Mouse (Mus musculus) retina, postnatal 1 day (tissue): Measurements from ENCODE around the gene Gm20431.
A peak's percentile ranks its signal among the peaks of the same experiment; 100 is the strongest.

Experiments used
- DNase-seq: peaks from one replicate; pipeline ENCODE4 v3.0.0-alpha.2; 2012

Gm20431 gene

DNA sequence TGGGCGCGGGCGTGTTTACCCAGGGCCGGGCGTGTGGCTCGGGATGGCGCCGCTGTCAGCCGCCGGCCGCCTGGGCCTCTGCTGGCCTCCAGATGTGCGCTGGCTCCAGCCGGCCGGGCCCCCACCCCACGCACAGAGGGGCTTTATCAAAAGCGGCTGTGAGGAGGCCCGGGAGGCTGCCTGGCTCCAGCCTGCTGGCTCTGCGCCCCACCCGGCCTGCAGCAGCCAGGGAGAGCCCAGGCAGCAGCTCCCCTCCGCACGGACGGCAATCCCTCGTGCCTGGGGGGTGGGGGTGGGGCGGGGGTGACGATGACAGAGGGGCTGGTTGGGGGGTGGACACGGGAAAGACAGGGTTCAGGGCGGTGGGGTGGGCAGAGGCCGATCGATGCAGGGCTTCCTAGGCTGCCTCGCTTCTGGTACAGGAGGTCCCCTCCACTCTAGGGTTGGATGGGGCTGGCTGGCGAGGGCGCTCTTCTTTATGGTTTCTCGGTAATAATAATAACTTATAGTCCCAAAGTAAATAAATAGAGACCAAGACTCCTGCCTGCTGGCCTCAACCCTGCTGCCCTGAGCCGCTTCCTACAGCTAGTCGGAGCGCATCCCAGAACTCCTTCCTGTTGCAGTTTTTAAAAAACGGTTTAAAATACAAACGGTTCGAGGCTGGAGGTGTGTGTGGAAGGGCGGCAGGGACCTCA is 63.7 kb downstream of the Gm20431 start:
- DNase-seq: no peak

DNA sequence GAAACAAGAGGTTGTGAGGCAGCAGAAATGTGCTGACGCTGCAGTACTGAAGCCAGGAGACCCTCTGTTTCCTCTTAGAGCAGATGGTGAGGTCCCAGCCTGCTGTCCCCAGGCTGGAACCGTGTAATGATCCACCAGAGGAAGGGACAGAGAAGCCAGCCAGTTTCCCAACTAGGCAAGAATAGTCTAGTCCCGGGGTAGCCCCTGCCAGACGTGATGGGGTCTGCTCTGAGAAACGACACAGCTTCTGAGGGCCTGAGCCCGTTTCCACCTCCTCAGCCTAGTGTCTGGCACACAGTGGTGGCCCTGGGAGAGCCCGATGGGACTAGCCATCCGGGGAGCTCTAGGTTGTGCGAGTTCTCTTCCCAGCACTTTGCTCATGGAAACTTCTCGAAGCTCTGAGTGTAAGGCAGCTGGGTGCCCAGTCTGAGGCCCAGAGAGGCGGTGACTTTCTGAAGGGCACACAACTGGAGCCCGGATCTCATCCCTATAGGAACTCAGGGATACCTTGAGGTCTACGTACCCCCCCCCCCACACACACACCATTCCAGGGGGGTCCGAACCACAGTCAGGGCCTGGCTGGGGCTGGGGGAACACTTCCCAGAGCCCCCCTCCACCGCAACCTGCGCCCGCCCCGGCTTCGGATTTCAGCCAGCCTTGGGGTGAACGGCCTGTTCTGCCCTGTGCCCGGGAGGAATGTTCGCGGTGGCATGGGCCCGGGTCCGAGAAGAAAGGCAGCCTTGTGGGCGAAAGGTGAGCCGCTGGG is 64.4 kb downstream of the Gm20431 start:
- no peak for DNase-seq

DNA sequence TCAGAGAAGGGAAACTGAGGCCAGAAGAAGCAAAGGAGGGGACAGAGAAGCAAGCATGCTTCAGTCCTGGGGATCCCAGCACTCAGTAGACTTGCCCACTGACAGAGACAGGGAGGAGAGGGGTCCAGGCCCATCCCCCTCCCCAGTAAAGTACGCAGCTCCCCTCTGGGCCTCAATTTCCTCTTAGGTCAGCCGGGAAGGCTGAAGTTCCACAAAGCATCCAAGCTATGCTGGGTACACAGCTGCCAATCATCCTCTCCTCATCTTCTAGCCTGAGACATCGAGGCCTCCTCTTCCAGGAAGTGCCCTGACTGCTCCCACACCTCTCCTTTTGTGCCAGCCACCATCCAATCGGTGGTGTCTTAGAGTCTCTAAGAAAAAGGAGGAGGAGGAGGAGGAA is 65.0 kb downstream of the Gm20431 start:
- no peak for DNase-seq

DNA sequence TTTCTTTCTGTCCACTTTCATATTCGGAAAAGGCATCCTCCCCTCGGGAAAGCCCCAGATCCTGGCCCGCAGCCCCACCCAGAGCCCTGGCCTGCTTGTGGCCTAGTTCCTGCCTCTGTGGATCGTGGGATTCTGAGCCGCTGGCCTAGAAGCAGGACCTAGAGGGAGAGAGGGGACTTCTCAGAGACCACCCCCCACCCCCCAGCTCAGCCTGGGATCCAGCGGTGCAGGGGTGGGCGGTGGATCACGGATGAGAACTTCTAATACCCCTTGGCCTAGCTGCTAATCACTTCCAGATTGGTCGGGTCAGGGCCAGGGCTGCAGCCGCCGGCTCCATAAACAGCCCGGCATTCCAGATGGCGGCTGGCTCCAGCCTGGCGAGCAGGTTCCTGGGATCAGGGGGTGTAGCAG is 65.5 kb downstream of the Gm20431 start:
- DNase-seq: peak; percentile 73

DNA sequence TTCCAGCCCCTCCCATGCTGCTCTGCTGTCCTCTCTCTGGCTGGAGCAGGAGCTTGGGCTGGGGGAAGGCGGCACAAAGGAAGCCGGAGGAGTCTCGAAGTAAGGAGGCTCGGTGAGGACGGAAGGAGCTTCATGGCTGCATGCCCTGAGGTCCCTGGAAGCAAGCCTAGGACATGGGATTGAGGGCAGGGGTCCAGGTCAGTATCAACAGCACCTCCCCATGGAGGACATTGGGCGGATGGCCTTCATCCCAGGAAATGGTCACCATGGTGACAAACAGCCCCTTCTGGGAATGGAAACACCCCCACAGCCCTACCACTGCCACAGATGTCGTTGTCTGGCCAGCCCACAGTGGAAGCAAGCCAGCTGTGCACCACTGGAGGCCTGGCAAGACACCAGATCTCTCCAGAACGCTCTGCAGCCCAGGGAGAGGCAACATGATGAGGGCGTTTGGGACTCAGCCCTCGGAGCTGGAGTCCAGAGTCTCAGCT is 66.8 kb downstream of the Gm20431 start:
- DNase-seq: no peak

DNA sequence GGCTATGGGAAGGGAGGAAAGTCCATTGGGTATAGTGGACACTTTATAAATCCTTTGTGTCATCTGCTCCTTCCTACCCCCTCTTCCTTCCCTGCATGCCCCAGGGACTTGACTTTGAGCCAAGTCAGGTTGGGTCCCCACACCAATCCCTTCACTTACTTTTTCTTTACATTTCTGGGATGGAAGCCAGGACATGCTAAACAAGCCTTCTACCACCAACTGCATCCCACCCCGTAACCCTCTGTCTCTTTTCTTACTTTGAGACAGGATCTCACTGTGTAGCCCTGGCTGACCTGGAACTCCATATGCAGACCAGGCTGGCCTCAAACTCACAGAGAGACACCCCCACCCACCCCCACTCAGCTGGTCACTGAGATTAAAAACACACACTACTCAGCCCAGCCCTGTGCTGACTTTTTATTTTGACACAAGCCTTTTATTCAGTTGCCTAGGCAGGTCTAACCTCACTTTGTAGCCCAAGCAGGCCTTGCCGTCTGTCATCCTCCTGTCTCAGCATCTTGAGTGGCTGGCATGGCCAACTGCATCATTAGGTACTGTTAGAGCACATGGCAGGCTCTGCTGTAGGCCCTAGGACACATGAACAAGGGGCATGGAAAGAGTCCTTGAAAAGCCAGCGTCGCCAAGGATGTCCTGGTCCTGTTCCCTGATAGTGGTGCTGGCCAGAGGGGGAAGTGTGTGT is 67.6 kb downstream of the Gm20431 start:
- no peak for DNase-seq

DNA sequence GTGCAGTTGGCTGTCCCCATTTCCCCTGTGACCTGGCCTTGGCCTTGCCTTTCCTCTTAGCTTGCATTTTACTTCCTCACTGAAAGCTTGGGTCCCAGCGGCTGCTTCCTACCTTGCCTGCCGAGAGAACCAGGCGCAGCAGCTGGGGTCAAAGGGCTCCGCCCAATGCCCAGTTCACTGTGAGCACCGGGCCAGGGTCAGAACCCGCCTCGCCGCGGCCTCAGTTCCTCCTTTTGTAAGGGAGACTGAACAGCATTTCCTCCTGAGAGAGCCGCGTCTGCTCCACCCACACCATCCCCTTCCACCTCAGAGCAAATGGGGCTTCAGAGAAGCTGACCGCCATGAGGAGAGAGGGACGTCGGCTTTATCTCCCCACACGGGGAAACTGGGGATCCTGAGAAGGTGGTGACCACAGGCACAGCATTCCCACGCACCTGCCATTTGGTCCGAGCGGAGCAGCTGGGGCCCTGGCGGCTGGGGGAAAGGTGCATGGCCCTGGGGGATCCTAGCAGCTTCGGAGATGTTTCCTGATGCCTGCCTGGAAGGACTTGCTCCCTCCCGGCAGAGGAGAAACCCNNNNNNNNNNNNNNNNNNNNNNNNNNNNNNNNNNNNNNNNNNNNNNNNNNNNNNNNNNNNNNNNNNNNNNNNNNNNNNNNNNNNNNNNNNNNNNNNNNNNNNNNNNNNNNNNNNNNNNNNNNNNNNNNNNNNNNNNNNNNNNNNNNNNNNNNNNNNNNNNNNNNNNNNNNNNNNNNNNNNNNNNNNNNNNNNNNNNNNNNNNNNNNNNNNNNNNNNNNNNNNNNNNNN is 72.3 kb downstream of the Gm20431 start:
- DNase-seq: no peak

DNA sequence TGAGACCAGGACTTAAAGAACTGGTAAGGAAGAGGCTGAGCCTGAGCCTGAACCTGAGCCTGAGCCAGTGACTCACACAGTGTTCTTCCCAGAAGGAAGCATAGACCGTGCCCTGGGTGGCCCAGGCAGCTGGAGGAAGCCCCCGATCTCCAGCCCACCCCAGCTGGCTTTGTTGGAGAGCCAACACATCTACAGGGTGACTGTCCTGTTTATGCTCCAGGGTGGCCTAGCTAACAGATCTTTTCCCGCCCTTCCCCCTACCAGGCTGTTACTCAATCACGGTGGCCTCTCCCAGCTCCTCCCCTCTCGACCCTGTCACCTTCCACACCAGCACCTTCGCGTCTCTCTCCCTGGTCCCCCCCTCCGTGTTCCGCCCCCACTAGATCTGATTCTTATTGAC is 74.3 kb downstream of the Gm20431 start:
- DNase-seq: peak; percentile 65

DNA sequence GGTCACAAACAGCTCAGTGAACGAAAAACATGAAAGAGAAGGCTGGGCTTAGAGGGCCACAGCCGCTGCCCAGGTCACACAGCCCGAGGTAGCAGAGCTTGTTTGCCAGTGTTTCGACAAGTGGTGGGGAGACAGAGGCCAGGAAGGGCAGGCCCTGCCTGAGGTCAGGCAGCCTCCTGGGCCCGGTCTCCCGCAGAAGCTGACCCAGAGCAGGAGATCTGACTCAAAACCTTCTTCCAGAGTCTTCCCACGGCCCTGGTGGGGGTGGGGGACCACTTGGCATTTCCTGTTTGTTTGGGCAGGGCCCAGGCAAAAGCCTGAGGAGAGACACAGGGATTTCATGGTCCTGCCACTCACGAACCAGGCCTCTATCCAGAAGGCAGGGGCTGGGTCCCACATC is 75.3 kb downstream of the Gm20431 start:
- DNase-seq: no peak

DNA sequence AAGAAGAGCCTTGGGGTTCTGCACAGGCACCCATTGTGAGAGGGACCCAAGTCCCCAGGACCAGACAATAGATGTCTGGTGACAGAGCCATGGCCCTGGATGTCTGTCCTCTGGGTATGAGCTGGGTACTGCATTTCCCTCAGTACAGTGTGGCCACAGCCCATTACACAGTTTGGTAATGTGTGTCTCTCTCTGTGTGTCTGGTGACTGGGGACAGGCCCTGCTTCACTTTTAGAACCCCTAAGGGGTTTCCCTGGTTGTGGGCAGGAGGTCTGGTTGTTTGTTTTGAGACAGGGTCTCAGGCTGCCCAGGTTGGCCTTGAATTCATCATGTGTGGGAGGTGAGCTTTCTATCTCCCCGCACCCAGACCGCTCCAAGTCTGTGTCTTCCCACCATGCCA is 76.0 kb downstream of the Gm20431 start:
- DNase-seq: no peak

DNA sequence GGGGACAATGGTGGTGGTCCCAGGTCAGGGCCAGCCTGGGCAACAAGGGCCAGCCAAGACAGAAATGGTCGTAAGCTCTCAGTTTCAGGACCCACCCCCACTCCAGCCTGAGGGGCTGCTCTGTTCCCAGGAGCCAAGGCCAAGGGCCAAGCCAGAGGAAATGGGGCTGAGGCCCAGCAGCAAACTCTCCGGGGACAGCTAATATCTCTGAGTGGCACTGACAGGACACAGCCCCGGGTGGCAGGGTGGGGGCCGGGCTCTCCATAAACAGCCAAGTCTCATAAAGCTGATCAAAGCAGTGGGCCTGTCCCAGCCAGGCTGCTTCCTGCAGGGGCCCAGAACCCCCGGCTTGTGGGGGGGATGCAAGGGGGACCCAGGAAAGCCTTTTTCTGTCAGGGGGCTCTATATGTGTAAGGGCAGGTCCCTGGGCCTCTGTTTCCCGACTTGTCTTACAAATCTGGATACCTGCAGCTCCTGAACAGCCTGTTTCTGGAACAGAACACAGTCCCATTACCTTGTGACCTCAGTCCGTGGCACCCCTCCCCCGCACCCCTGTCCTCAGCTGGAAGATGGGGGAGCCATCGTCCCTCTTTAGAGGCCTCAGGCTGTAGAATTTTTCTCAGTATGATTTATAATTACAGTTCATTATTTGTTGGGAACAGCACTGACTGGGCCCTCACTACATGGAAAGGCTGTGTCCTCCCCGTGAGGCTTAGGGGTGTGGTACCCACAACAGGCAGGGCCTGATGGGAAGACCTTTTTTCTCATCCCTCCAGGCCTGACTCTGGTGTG is 77.9 kb downstream of the Gm20431 start:
- no peak for DNase-seq

DNA sequence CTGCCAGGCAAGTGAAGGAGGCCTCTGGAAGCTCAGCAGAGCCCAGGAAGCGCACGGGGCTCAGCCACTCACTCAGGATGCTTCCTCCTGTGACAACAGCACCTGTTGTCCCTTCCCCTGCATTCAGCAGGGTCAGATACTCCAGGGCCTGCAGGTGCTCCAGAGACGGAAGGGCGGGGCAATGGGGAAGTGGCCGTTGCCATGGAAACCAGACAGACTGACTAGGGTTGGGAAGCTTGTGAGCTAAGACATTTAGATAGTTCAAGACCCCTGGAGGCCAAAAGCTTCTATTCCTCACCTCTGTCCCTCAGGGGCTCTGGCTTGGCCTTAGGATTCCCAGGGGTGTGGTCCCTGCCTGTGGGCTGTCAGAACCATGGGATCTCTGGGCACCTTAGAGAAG is 82.8 kb downstream of the Gm20431 start:
- no peak for DNase-seq

DNA sequence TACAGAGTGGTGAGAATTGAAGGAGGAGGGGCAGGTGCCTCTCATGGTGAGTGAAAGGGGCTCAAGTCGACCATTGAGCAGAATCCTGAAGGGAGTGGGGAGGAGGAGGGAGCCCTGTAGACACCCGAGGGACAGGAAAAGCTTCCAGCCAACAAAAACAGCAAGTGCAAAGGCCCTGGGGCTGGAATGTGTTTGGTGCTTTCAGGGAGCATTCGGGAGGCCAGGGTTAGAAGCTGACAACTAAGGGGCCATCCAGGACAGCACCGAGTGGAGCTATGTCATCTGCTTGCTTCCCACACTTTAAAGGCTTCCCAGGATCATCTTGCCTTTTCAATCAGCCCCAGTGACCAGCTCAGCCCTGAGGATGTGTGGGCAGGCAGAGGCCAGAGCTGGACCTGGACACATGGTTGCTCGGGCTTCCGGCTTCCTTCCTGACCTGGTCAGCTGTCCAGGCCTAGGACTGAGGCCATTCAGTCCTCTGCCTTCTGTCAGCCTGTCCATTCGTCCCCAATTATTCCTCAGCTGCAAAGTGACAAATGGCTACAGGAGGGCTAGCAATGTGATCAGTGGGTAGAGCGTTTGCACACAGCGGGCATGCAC is 84.0 kb downstream of the Gm20431 start:
- no peak for DNase-seq

DNA sequence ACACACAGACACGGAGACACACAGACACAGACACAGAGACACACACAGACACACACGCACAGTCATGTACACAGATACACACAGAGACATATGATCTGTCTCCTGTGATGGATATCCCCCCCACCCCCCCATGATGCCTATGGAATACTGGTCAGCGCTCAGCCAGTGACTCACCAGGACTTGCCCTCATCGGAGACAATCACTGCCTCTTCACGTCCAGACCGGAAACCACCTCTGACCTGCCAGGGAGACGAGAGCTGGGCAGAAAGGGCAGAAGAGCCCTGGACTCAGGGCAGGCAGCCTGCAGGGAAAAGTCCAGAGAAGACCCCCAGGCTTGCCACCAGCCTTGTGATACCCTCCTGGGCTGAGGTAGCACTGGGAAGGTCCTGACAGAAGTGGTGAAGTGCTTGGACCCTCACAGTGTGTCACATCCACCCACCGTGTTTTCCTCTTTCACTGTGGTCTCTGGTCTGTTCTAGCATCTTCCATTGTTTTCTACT is 85.1 kb downstream of the Gm20431 start:
- DNase-seq: no peak

DNA sequence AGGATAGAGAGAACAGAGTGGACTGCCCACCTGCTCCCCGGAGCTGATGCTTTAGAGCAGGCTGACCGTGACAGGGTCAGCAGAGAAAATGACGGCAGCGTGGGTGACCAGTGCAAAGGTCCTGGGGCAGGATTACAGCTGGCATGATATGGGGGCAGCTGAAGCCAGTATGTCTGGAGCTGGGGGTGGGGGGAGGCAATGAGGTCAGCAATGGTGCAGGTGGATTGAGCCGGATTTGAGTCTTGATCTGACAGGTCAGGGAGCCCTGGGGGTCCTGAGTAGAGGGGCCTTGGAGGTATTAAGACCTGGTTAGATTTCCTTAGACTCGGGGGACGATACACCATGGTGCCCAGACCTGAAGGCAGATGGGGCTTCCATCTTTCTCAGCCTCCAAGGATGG is 85.7 kb downstream of the Gm20431 start:
- DNase-seq: no peak

DNA sequence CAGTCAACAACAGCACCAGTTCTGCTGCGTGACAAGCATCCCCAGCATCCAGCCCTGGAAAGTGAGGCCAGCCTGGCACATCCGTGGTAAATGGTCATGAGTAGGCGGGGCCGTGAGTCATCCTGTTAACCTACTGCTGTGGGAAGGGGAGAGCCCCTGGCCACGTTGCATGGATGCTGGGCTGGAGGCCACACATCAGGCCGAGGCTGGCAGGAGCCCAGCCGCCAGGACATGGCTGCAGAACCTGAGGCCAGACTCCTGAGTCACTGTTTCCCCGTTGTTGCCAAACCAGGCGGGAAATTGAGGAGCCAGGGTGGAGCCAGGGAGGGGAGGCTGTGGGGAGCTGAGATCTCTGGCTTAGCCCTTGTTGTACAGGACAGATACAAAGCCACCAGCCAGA is 86.5 kb downstream of the Gm20431 start:
- DNase-seq: no peak

DNA sequence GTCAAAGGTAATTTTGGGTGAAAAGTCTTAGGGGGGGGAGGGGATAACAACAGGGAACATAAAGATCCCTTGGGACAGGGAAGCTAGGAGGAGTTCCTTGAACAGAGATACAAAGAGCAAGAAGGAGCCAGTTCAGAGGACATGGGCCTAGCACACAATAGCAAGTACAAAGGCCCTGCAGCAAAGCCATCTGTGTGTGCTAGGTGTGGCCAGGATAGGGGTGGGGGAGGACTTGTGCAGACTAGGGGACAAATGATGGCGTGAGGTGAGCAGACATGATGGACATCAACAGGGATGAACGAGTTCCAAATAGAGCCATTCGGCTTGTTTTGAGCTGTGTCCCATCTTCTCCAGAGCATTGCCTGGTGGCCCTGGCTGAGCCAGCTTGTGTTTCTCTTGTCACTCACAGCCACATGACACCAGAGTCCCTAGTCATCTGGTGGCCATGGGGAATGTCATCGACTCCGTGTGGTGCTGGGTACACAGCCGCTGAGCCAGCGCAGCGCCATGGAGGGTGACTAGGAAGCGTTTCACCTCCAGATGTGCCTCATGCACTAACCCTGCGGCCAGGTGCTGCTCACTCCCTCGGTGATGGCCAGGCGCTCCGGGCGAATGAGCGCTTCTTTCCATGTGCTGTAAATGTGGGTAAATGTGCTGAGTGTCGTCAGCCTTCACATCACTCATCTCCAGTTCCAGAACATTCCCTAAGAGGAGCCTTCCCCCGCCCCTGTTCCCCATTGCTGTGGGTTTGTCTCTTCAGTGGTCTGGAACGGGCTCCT is 89.7 kb downstream of the Gm20431 start:
- DNase-seq: no peak

DNA sequence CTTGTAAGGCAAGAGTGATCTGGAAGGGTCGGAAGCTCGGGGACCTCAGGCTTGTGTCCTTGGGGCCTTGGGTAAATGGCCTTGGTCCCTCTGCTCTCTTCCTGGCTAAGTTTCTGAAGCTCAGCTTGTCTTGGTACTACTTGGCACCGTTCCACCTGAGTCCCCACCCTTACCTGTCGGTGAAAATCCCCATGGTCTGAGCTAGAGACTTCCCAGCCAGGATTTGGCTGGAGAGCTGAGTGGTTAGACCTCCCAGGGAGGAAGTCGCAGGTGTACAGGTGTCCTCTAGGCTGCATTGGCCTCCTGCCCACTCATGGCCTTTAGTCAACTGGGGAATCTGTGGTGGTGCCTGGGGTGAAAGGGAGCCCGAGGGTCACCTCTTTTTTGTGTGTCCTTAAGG is 90.5 kb downstream of the Gm20431 start:
- DNase-seq: no peak

DNA sequence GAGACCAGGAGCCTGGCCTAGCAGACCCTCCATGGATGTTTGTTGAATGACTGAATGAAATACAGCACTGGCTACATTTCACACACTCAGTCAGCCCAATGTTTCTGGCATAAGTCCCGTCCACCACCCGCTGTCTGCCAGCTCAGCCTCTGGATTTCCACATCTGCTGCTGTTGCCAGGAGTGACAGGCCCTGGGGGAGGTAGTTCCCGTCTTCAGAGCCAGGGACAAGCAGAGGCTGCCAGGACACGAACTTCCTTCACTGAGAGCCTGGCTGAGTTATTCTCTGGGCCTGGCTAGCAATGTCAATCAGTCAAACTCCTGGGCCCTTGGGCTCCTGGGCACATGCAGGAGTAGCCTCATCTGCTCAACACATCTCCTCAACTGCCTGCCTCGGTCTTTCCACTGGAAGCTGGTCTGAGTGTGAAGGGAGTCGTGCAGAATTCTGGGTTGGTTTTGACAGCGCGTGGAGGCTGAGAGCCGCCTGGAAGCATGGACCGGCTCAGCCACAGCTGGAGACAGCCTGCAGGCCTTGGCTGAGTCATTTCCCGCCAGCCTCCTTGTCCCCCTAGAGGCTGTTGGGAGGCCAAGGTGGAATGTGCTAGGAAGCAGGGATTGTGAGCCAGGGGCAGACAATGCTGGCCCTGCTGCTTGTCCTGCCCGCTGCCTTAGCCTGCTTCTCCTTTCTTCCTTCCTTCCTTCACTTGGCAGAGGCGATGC is 91.2 kb downstream of the Gm20431 start:
- DNase-seq: no peak

DNA sequence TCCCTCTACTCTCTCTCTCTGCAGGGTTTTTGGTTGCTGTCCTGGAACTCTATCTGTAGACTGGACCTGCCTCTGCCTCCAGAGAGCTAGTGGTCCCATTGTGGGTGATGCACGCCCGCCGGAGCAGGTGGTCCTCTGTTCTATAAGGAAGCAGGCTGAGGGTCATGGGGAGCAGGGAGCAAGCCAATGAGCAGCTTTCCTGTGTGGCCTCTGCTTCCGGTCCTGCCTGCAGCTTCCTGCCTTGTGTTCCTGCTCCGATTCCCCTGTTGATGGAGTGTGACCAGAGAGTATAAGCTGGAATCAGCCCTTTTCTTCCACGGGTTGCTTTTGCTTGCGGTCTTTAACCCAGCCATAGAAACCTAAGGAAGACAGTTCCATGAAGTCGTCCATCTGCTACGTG is 93.2 kb downstream of the Gm20431 start:
- no peak for DNase-seq
